Mouse (Mus musculus) liver, embryonic 14.5 days (tissue): Measurements from ENCODE around the gene Smndc1. TPM values are rescaled to one million over a fixed set of nuclear protein-coding genes. Genes with fewer than 3 reads are reported as not detected.

ENCODE experiments used
- ATAC-seq: fragments of 200-750 bp; cut with Nextera tagmentation; 2 replicates; pipeline ENCODE4 v1.8.0; 2017; ENCODE audit warnings: moderate number of reproducible peaks, mild to moderate bottlenecking, moderate library complexity; ENCODE audit not compliant: insufficient read depth
- DNase-seq, 3 experiments: peaks; one replicate each; pipeline ENCODE4 v3.0.0-alpha.2; 2012 to 2013; ENCODE audit warnings: low read depth in 3 of 3, low spot score in 3 of 3
- H3K27ac ChIP-seq: fragments of 300-500 bp; sonication (generic); 2 replicates; pipeline ENCODE4 v1.5.1; 2014; ENCODE audit warnings: moderate library complexity, mild to moderate bottlenecking, control low read depth, inconsistent platforms
- H3K27me3 ChIP-seq: fragments of 300-500 bp; sonication (generic); 2 replicates; pipeline ENCODE4 v1.6.1; 2014; ENCODE audit warnings: mild to moderate bottlenecking, low read length, moderate library complexity; ENCODE audit not compliant: control insufficient read depth, insufficient read depth
- H3K36me3 ChIP-seq: fragments of 300-500 bp; sonication (generic); replicated peaks from 2 replicates; pipeline ENCODE4 v1.6.1; 2014; ENCODE audit warnings: low read depth; ENCODE audit not compliant: control insufficient read depth, insufficient read depth
- H3K4me1 ChIP-seq, 2 experiments: fragments of 200-500 bp in 1 of 2; fragments of 300-500 bp in 1 of 2; sonication (generic) in 1 of 2; replicated peaks; 2 replicates each; pipeline ENCODE4 v1.6.1; 2012 to 2014; ENCODE audit warnings: antibody characterized with exemption in 1 of 2, inconsistent platforms in 1 of 2, low read length in 1 of 2; ENCODE audit not compliant: control insufficient read depth in 2 of 2, insufficient read depth in 2 of 2
- H3K4me2 ChIP-seq: fragments of 300-500 bp; sonication (generic); 2 replicates; pipeline ENCODE4 v1.6.1; 2014; ENCODE audit warnings: low read depth, mild to moderate bottlenecking, control low read depth, moderate library complexity
- H3K4me3 ChIP-seq, 2 experiments: fragments of 200-500 bp in 1 of 2; fragments of 300-500 bp in 1 of 2; sonication (generic) in 1 of 2; 2 replicates each; pipeline ENCODE4 v1.5.1; 2012 to 2014; ENCODE audit warnings: low read depth in 2 of 2, low read length in 2 of 2, mild to moderate bottlenecking in 2 of 2, control low read depth in 1 of 2, inconsistent platforms in 1 of 2, moderate library complexity in 1 of 2; ENCODE audit not compliant: insufficient read depth in 1 of 2
- H3K9ac ChIP-seq: fragments of 300-500 bp; sonication (generic); replicated peaks from 2 replicates; pipeline ENCODE4 v1.6.1; 2014; ENCODE audit warnings: mild to moderate bottlenecking, control low read depth, moderate library complexity
- H3K9me3 ChIP-seq: fragments of 300-500 bp; sonication (generic); 2 replicates; pipeline ENCODE4 v1.6.1; 2016; ENCODE audit warnings: low read length, mixed read lengths; ENCODE audit not compliant: control insufficient read depth
- CTCF ChIP-seq: IDR thresholded peaks from 2 replicates; pipeline ENCODE4 v1.5.1; 2016; ENCODE audit warnings: antibody characterized with exemption, low read depth, control low read depth
- EP300 ChIP-seq: IDR thresholded peaks from 2 replicates; pipeline ENCODE4 v1.6.1; 2016; ENCODE audit warnings: antibody characterized with exemption, low read depth
- WGBS: fragments of 180-500 bp; shearing (Covaris S2); extraction: QIAGEN DNeasy Blood & Tissue Kit; methylation state at CpG from one replicate; pipeline ENCODE4 v1.1.7; 2014; ENCODE audit not compliant: insufficient replicate concordance; 5-methylcytosine and 5-hydroxymethylcytosine counted together
- polyA plus RNA-seq, 2 experiments: library from polyadenylated mRNA; depleted of rRNA in 1 of 2; stranded (reverse) in 1 of 2; unstranded in 1 of 2; fragments of >200 nt; fragmentation: Nextera tagmentation in 1 of 2; extraction: Ambion mirVana in 1 of 2; gene quantifications; 2 replicates each; pipeline versions ENCODE4 v1.2.1 to v1.2.3; 2012 to 2014

The Smndc1 gene
- polyA plus RNA-seq, 2 experiments, result 11.5 to 17.4 TPM

DNA sequence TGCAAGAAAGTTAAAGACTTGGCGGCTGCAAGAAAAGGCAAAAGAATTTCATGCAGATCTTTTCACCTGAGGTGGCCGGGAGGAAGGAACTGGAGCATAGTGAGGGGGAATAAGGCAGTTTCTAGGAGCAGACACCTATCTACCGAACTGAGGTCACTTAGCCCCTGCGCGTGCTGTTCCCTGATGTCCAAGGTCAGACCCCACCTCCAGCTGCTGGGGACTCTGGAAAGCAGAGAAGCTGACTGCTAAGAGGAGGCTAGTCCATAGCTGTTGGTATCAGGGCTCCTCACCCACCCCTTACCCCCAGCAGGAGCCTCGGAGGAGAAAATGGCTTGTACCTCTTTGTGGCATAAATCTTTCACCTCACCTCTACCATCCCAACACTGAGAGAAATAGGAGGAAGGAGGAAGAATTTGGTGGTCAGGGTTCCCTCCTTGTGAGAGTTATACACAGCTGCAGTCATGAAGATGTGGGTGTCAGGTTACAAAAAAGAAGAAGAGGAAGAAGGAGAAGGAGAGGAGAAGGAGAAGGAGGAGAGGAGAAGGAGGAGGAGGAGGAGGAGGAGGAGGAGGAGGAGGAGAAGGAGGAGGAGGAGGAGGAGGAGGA is 31.3 kb upstream of the Smndc1 start:
- Histone ChIP-seq H3K36me3 (no peaks in the 10 kb centered on the region), H3K4me1 (peaks cover 0 to 15% of the 10 kb centered on the region in 2 experiments; a peak in 2 of 4 replicates), H3K9me3 (no peaks in the 10 kb centered on the region), H3K9ac (no peak overlapping the region), H3K27me3 (no peaks in the 10 kb centered on the region; the same call in 1 of the 2 replicates), H3K27ac (no peak overlapping the region), H3K4me3 (peak overlapping the region; percentile 41 to 48), H3K4me2 (peak overlapping the region; percentile 78)
- 2% methylated on average over 6 of the region's 6 CpGs for WGBS
- TF ChIP-seq EP300, result no peak
- no peak for TF ChIP-seq CTCF
- no peak for DNase-seq
- peak; percentile 5; the same call in 1 of the 2 replicates for ATAC-seq

DNA sequence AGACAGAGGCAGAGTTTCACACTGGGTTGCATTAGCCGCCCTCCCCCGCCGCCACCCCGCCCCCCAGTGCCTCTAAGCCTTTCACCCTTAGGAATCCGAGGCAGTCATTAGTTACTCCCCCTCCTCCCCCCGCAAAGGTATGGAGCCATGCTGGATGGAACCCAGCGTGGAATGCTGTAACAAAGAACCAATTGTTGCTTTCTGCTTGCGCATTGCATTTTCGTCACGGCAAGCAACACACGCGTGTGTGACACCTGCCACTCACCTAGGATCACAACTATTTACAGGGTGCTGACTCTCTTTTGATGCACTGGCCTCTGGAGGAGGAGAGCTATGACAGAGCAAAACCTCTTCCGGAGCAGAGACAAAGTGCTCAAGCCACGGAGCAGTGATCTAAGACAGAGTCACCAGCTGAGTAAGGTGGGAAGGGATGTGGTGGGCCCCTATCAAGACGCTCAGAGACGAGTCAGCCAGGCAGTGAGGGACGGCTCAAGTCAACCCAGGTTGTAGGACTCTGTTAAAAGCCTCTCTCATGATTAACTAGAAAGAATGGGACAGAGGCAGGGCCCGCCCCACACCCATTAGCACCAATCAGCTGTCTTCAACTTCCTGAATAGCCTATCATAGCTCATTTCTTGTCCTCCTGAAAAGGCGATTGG is 30.7 kb upstream of the Smndc1 start:
- Histone ChIP-seq H3K4me1 (peaks cover 0 to 15% of the 10 kb centered on the region in 2 experiments; a peak in 2 of 4 replicates), H3K4me3 (peak overlapping the region; percentile 41 to 49), H3K36me3 (no peaks in the 10 kb centered on the region), H3K9ac (peak overlapping the region; percentile 54), H3K27ac (no peak overlapping the region; the same call in 1 of the 2 replicates), H3K4me2 (peak overlapping the region; percentile 78), H3K9me3 (no peaks in the 10 kb centered on the region), H3K27me3 (no peaks in the 10 kb centered on the region; the same call in 1 of the 2 replicates)
- ATAC-seq (peak; percentile 88), DNase-seq (peak; percentile 56 to 63 (median 59))
- TF ChIP-seq CTCF (no peak), EP300 (no peak)
- WGBS, result 2% methylated on average over 19 of the region's 19 CpGs

DNA sequence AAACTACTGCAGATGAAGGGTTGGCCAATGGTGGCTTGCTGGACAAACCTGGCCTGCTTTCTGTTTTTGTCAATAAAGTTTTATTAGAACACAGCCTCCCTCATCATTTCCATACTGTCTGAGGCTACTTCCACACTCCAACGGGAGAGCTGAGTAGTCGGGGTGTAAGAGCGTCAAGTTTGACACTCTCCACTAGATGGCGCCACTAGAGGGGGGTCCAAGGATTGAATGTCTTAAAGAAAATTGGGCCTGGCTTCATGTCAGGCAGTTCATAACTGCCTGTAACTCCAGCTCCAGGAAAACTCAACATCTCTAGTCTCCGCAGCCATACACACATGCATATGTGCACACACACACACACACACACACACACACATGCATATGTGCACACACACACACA is 29.5 kb upstream of the Smndc1 start:
- Histone ChIP-seq H3K4me3 (no peak overlapping the region), H3K4me1 (peaks cover 1 to 19% of the 10 kb centered on the region in 2 experiments; a peak in 3 of 4 replicates), H3K9ac (no peak overlapping the region), H3K27ac (no peak overlapping the region), H3K4me2 (no peak overlapping the region), H3K27me3 (no peaks in the 10 kb centered on the region; the same call in 1 of the 2 replicates), H3K36me3 (no peaks in the 10 kb centered on the region), H3K9me3 (no peaks in the 10 kb centered on the region)
- 16% methylated on average over 5 of the region's 5 CpGs for WGBS
- ATAC-seq, result no peak
- peak; percentile 45 to 64 (median 50) for DNase-seq
- TF ChIP-seq CTCF (peak; percentile 78), EP300 (no peak)

DNA sequence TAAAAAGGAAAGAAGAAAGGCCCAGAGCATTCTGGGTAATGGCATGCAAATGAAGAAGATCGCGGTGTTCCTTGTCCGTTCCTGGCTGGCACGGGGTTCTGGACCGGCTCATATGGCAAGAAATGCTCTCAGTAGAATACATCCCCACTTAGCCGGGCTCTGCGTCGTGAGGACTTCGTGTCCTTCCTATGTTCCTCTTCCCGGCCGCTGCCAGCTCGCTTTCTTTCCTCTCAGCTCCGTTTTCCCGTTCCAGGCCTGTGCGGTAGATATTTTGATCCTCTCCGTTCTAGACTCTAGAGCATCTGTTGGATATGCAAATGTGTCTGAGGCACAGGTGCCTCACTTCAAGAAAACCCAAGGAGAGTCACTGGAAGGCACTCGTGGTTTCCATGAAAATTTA is 24.8 kb upstream of the Smndc1 start:
- no peaks in the 10 kb centered on the region for H3K36me3 ChIP-seq
- H3K27ac ChIP-seq, result no peak overlapping the region
- H3K9ac ChIP-seq, result no peak overlapping the region
- DNase-seq (no peak), ATAC-seq (no peak)
- no peaks in the 10 kb centered on the region for H3K9me3 ChIP-seq
- peak overlapping the region; percentile 21; the same call in 1 of the 2 replicates for H3K4me2 ChIP-seq
- TF ChIP-seq EP300, result no peak
- no peak for TF ChIP-seq CTCF
- peaks cover 7 to 14% of the 10 kb centered on the region in 2 experiments; a peak in 3 of 4 replicates for H3K4me1 ChIP-seq
- no peaks in the 10 kb centered on the region for H3K27me3 ChIP-seq
- 69% methylated on average over 17 of the region's 17 CpGs for WGBS
- peak overlapping the region in 1 of 2 experiments; percentile 5; a peak in 1 of 4 replicates for H3K4me3 ChIP-seq

DNA sequence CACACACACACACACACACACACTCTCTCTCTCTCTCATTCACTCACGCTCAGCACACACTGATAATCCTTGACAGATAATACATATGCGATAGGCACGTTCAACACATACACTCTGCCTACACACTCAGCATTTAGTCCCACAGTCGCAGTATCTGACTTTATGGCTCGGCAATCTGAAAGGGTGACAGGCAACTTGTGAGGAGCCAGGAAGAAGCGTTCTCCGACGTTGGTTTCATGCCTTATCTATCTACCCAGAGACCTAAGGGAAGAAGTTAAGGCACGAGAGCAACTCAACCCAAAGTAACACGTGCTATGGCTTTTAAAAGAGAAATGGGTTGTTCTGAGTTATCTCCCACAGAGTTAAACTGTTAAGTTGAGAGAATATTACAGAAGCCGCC is 24.3 kb upstream of the Smndc1 start:
- H3K27ac ChIP-seq, result no peak overlapping the region
- no peaks in the 10 kb centered on the region for H3K36me3 ChIP-seq
- no peaks in the 10 kb centered on the region for H3K9me3 ChIP-seq
- 13% methylated on average over 11 of the region's 11 CpGs for WGBS
- H3K4me3 ChIP-seq, result no peak overlapping the region
- peaks cover 7 to 14% of the 10 kb centered on the region in 2 experiments; a peak in 3 of 4 replicates for H3K4me1 ChIP-seq
- DNase-seq, result peak in 1 of 3 experiments; percentile 51
- H3K27me3 ChIP-seq, result no peaks in the 10 kb centered on the region
- H3K4me2 ChIP-seq, result peak overlapping the region; percentile 21; the same call in 1 of the 2 replicates
- H3K9ac ChIP-seq, result no peak overlapping the region
- TF ChIP-seq CTCF (no peak), EP300 (peak; percentile 23; the same call in 1 of the 2 replicates)
- peak; percentile 77 for ATAC-seq
